Mouse (Mus musculus) MEL (cell line): ENCODE measurements around the gene Tulp4. TPM values are rescaled to one million over a fixed set of nuclear protein-coding genes. Genes with fewer than 3 reads are reported as not detected.

Source experiments
- DNase-seq: peaks from one replicate; pipeline ENCODE4 v3.0.0; 2011; ENCODE audit warnings: low read depth, low spot score
- H3K27ac ChIP-seq: 2 replicates; pipeline ENCODE4 v1.5.1; 2012; ENCODE audit warnings: low read depth, mild to moderate bottlenecking, control low read depth, low read length, moderate library complexity; ENCODE audit not compliant: control insufficient read depth
- H3K27me3 ChIP-seq, 2 experiments: fragments of 150-350 bp in 1 of 2; sonication (generic) in 1 of 2; 2 replicates each; pipeline ENCODE4 v1.6.1; 2012; ENCODE audit warnings: low read length in 2 of 2, mild to moderate bottlenecking in 2 of 2, improper control_type of control experiment in 1 of 2, moderate library complexity in 1 of 2; ENCODE audit not compliant: insufficient read depth in 2 of 2, control insufficient read depth in 1 of 2
- H3K36me3 ChIP-seq, 2 experiments: 2 replicates each; pipeline ENCODE4 v1.6.1; 2012 to 2014; ENCODE audit warnings: low read length in 2 of 2, improper control_type of control experiment in 1 of 2, inconsistent platforms in 1 of 2, mild to moderate bottlenecking in 1 of 2; ENCODE audit not compliant: insufficient read depth in 2 of 2, control insufficient read depth in 1 of 2
- H3K4me1 ChIP-seq, 2 experiments: fragments of 150-350 bp in 1 of 2; sonication (generic) in 1 of 2; 2 replicates each; pipeline ENCODE4 v1.6.1; 2012; ENCODE audit warnings: low read length in 2 of 2, improper control_type of control experiment in 1 of 2, mild to moderate bottlenecking in 1 of 2; ENCODE audit not compliant: insufficient read depth in 2 of 2, control insufficient read depth in 1 of 2
- H3K4me3 ChIP-seq, 2 experiments: fragments of 150-350 bp in 1 of 2; sonication (generic) in 1 of 2; 2 replicates each; pipeline ENCODE4 v1.5.1; 2012; ENCODE audit warnings: low read depth in 2 of 2, low read length in 2 of 2, mild to moderate bottlenecking in 2 of 2, moderate library complexity in 2 of 2, control low read depth in 1 of 2, improper control_type of control experiment in 1 of 2; ENCODE audit not compliant: control insufficient read depth in 1 of 2, insufficient read depth in 1 of 2
- H3K79me2 ChIP-seq: 2 replicates; pipeline ENCODE4 v1.6.1; 2012; ENCODE audit warnings: mild to moderate bottlenecking, low read length, moderate library complexity; ENCODE audit not compliant: control insufficient read depth, poor library complexity, insufficient read depth
- H3K9ac ChIP-seq: 2 replicates; pipeline ENCODE4 v1.6.1; 2012; ENCODE audit warnings: low read depth, mild to moderate bottlenecking, control low read depth, low read length, moderate library complexity; ENCODE audit not compliant: control insufficient read depth, poor library complexity, severe bottlenecking
- H3K9me3 ChIP-seq: fragments of 150-350 bp; sonication (generic); replicated peaks from 2 replicates; pipeline ENCODE4 v1.6.1; 2012; ENCODE audit warnings: mild to moderate bottlenecking, low read length, improper control_type of control experiment, moderate library complexity; ENCODE audit not compliant: insufficient read depth
- BHLHE40 ChIP-seq: IDR thresholded peaks from 2 replicates; pipeline ENCODE4 v1.6.1; 2012; ENCODE audit warnings: low read depth, mild to moderate bottlenecking, inconsistent platforms, low read length, improper control_type of control experiment, borderline replicate concordance
- CTCF ChIP-seq, 3 experiments: IDR thresholded peaks in 2 of 3; conservative IDR thresholded peaks in 1 of 3; 2 replicates each; pipeline ENCODE4 v1.5.1; 2011 to 2012; ENCODE audit warnings: low read length in 3 of 3, low read depth in 2 of 3, mild to moderate bottlenecking in 2 of 3, improper control_type of control experiment in 1 of 3, inconsistent platforms in 1 of 3, mixed read lengths in 1 of 3, moderate library complexity in 1 of 3; ENCODE audit not compliant: control insufficient read depth in 1 of 3, insufficient read depth in 1 of 3, poor library complexity in 1 of 3, severe bottlenecking in 1 of 3
- GABPA ChIP-seq: IDR thresholded peaks from 2 replicates; pipeline ENCODE4 v1.6.1; 2012; ENCODE audit warnings: low read depth, mild to moderate bottlenecking, inconsistent platforms, low read length, improper control_type of control experiment, moderate library complexity
- GATA1 ChIP-seq: IDR thresholded peaks from 2 replicates; pipeline ENCODE4 v1.6.1; 2011; ENCODE audit warnings: low read depth, low read length, improper control_type of control experiment
- HCFC1 ChIP-seq: IDR thresholded peaks from 2 replicates; pipeline ENCODE4 v1.6.1; 2012; ENCODE audit warnings: low read depth, mild to moderate bottlenecking, inconsistent platforms, low read length, improper control_type of control experiment, moderate library complexity
- KAT2A ChIP-seq: conservative IDR thresholded peaks from 2 replicates; pipeline ENCODE4 v1.6.1; 2012; ENCODE audit warnings: low read depth, low read length, improper control_type of control experiment, inconsistent platforms
- MAX ChIP-seq: IDR thresholded peaks from 2 replicates; pipeline ENCODE4 v1.6.1; 2011; ENCODE audit warnings: low read length, improper control_type of control experiment
- MAZ ChIP-seq: IDR thresholded peaks from 2 replicates; pipeline ENCODE4 v1.6.1; 2012; ENCODE audit warnings: low read depth, mild to moderate bottlenecking, inconsistent platforms, low read length, improper control_type of control experiment
- MXI1 ChIP-seq: IDR thresholded peaks from 2 replicates; pipeline ENCODE4 v1.6.1; 2011; ENCODE audit warnings: mild to moderate bottlenecking, low read depth, low read length, improper control_type of control experiment
- MYB ChIP-seq: IDR thresholded peaks from 2 replicates; pipeline ENCODE4 v1.6.1; 2011; ENCODE audit warnings: mild to moderate bottlenecking, low read depth, low read length, improper control_type of control experiment
- MYC ChIP-seq: IDR thresholded peaks from 2 replicates; pipeline ENCODE4 v1.6.1; 2011; ENCODE audit warnings: low read depth, mild to moderate bottlenecking, low read length, improper control_type of control experiment, moderate library complexity
- NELFE ChIP-seq: IDR thresholded peaks from 2 replicates; pipeline ENCODE4 v1.6.1; 2011; ENCODE audit warnings: low read depth, low read length, improper control_type of control experiment
- POLR2A ChIP-seq, 2 experiments: IDR thresholded peaks; 2 replicates each; pipeline ENCODE4 v1.6.1; 2011 to 2012; ENCODE audit warnings: low read length in 2 of 2, mild to moderate bottlenecking in 2 of 2, control low read depth in 1 of 2, improper control_type of control experiment in 1 of 2, low read depth in 1 of 2, moderate library complexity in 1 of 2; ENCODE audit not compliant: control insufficient read depth in 1 of 2, insufficient read depth in 1 of 2, poor library complexity in 1 of 2
- RAD21 ChIP-seq: IDR thresholded peaks from 2 replicates; pipeline ENCODE4 v1.6.1; 2011; ENCODE audit warnings: mild to moderate bottlenecking, low read depth, low read length, improper control_type of control experiment
- RCOR1 ChIP-seq: IDR thresholded peaks from 2 replicates; pipeline ENCODE4 v1.6.1; 2012; ENCODE audit warnings: low read depth, mild to moderate bottlenecking, inconsistent platforms, low read length, improper control_type of control experiment
- SMC3 ChIP-seq: IDR thresholded peaks from 2 replicates; pipeline ENCODE4 v1.6.1; 2011; ENCODE audit warnings: low read depth, low read length, improper control_type of control experiment
- TAL1 ChIP-seq: IDR thresholded peaks from 2 replicates; pipeline ENCODE4 v1.6.1; 2012; ENCODE audit warnings: mild to moderate bottlenecking, inconsistent platforms, low read length, moderate library complexity, mixed read lengths
- TBP ChIP-seq: IDR thresholded peaks from 2 replicates; pipeline ENCODE4 v1.8.0; 2011; ENCODE audit warnings: low read depth, low read length, improper control_type of control experiment
- UBTF ChIP-seq: IDR thresholded peaks from 2 replicates; pipeline ENCODE4 v1.6.1; 2012; ENCODE audit warnings: low read depth, mild to moderate bottlenecking, inconsistent platforms, low read length, improper control_type of control experiment, moderate library complexity, borderline replicate concordance; ENCODE audit not compliant: insufficient read depth
- USF1 ChIP-seq: IDR thresholded peaks from 2 replicates; pipeline ENCODE4 v1.6.1; 2014; ENCODE audit warnings: low read depth, mild to moderate bottlenecking, inconsistent platforms, low read length, improper control_type of control experiment, moderate library complexity
- USF2 ChIP-seq, 2 experiments: IDR thresholded peaks; 2 replicates each; pipeline ENCODE4 v1.6.1; 2011 to 2012; ENCODE audit warnings: improper control_type of control experiment in 2 of 2, low read length in 2 of 2, borderline replicate concordance in 1 of 2, inconsistent platforms in 1 of 2, low read depth in 1 of 2, mild to moderate bottlenecking in 1 of 2; ENCODE audit not compliant: insufficient read depth in 1 of 2
- ZC3H11A ChIP-seq: IDR thresholded peaks from 2 replicates; pipeline ENCODE4 v1.6.1; 2012; ENCODE audit warnings: low read depth, mild to moderate bottlenecking, inconsistent platforms, low read length, improper control_type of control experiment
- ZMIZ1 ChIP-seq: IDR thresholded peaks from 2 replicates; pipeline ENCODE4 v1.6.1; 2012; ENCODE audit warnings: low read depth, mild to moderate bottlenecking, inconsistent platforms, low read length, improper control_type of control experiment, moderate library complexity
- ZNF384 ChIP-seq: IDR thresholded peaks from 2 replicates; pipeline ENCODE4 v1.6.1; 2012; ENCODE audit warnings: low read depth, mild to moderate bottlenecking, inconsistent platforms, low read length, improper control_type of control experiment
- polyA plus RNA-seq, 2 experiments: library from polyadenylated mRNA; stranded (reverse) in 1 of 2; unstranded in 1 of 2; fragments of >175 nt in 1 of 2; fragments of >200 nt in 1 of 2; gene quantifications; 2 replicates each; pipeline versions ENCODE4 v1.2.1 to v1.2.4; 2012; ENCODE audit warnings: low replicate concordance in 2 of 2, low read depth in 1 of 2; ENCODE audit not compliant: insufficient read length in 2 of 2, insufficient read depth in 1 of 2, missing spikeins in 1 of 2
- total RNA-seq: library from RNA; depleted of rRNA; stranded (reverse); fragments of 300-350 nt; gene quantifications from 2 replicates; pipeline ENCODE4 v1.2.3, GENCODE M21; 2012

The Tulp4 gene
- total and polyA plus RNA-seq, 3 experiments = 7.7 to 59.2 TPM; not detected in 1

DNA sequence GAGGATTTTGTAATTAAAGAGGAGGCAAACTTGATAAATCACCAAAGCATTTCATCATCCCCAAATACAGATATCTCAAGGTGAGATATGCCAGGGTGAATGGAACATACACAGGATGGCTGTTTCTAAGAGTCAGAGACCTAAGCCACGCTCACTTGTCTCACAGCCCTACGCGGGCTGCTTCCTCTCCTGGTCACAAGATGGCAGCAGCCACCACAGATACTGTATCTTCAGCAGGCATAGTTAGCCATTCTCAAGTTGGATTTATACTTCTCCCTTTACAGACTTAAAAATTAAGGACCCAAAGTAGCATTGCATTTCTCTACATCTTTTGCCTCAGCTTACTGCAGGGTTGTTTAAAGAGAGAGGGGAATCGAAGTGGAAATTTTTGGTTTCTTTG, 8.4 kb upstream of the Tulp4 start:
- peak; percentile 75 for DNase-seq
- Histone ChIP-seq H3K79me2 (no peaks in the 10 kb centered on the region), H3K4me3 (no peak overlapping the region), H3K27me3 (no peaks in the 10 kb centered on the region), H3K36me3 (peaks cover 0 to 2% of the 10 kb centered on the region in 2 experiments; a peak in 1 of 4 replicates), H3K9ac (no peak overlapping the region), H3K9me3 (no peaks in the 10 kb centered on the region), H3K4me1 (peaks cover 0 to 5% of the 10 kb centered on the region in 2 experiments; a peak in 2 of 4 replicates), H3K27ac (no peak overlapping the region)
- TF ChIP-seq NELFE (no peak), CTCF (IDR thresholded peaks at IDR 0.05 in 2 of 3, conservative IDR thresholded peaks at IDR 0.05 in 1 of 3; ENCODE audit: control insufficient read depth in 1 of 3, insufficient read depth in 1 of 3, low read depth in 2 of 3, low read length in 3 of 3, poor library complexity in 1 of 3, severe bottlenecking in 1 of 3) (peak; percentile 84 to 95 (median 84)), POLR2A (IDR thresholded peaks at IDR 0.05; ENCODE audit: control insufficient read depth in 1 of 2, insufficient read depth in 1 of 2, low read depth in 1 of 2, low read length in 2 of 2, poor library complexity in 1 of 2) (no peak), ZMIZ1 (no peak), USF2 (IDR thresholded peaks at IDR 0.05; ENCODE audit: borderline replicate concordance in 1 of 2, insufficient read depth in 1 of 2, low read depth in 1 of 2, low read length in 2 of 2) (no peak), USF1 (0 out of 2 replicates have a peak, but pooled peaks have one; percentile 22), HCFC1 (no peak), BHLHE40 (no peak), MXI1 (no peak), ZNF384 (no peak), MYB (no peak), TBP (no peak), RAD21 (peak; percentile 97), MAZ (no peak), TAL1 (no peak), ZC3H11A (peak; percentile 86), MAX (no peak), MYC (no peak), SMC3 (peak; percentile 87)

DNA sequence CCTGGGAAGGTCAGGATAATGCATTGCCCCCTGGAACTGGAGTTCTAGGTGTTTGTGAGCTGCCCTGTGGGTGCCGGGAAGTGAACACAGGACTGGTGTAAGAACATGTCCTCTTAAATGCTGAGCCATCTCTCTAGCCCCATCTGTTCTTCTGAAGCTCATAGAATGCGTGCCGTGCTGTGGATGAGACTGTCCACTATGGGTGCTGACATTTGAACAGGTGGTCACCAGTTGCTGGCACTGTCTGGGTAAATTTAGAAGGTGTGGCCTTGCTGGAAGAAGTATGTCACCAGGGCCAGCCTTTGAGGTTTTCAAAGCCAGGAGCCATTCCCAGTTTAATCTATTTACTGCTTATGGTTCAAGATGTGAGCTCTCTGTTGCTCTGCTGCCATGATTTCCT, 4.0 kb upstream of the Tulp4 start:
- no peak overlapping the region for H3K27ac ChIP-seq
- DNase-seq = no peak
- H3K4me1 ChIP-seq = peaks cover 2 to 3% of the 10 kb centered on the region in 2 experiments; a peak in 3 of 4 replicates
- H3K79me2 ChIP-seq = peaks cover 6% of the 10 kb centered on the region; the same call in 1 of the 2 replicates
- H3K9ac ChIP-seq = no peak overlapping the region
- H3K36me3 ChIP-seq = peaks cover 0 to 5% of the 10 kb centered on the region in 2 experiments; a peak in 2 of 4 replicates
- H3K9me3 ChIP-seq = no peaks in the 10 kb centered on the region
- no peak overlapping the region for H3K4me3 ChIP-seq
- H3K27me3 ChIP-seq = no peaks in the 10 kb centered on the region
- no peak for TF ChIP-seq KAT2A
- no peak for TF ChIP-seq GABPA
- no peak for TF ChIP-seq RCOR1
- TF ChIP-seq ZMIZ1 = no peak
- no peak for TF ChIP-seq TAL1
- TF ChIP-seq UBTF = no peak
- no peak for TF ChIP-seq GATA1
